Mouse (Mus musculus): ENCODE measurements around the gene Olfr1394.
"Not testable (repeated sequence)": the region's sequence is repeated elsewhere in the genome, so short reads cannot be mapped to it uniquely, and the experiment has no call there.

Olfr1394 gene

DNA sequence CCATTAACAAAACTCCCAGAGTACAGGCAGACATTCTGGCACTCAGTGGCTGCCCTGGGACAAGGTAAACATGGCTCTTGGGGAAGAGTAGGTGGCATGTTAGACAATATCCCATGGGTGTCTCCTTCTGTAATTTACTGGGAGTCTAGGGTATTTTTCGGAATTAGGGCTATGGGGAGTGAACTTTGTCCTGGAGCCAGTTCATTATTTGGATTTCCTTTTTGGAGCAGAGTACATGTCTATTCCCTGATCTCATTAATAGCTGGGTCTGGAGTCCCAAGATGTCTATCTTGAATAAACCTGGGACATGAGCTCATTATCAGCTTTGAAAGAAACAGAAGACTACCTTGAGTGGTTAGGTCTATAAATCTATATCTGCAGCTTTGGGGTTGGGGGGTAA lies at the start of gene Olfr1394:
Olfr1394 (plus strand) TSS at position 301 of the 400 bp plus-strand sequence.
- DNase-seq: no peak

DNA sequence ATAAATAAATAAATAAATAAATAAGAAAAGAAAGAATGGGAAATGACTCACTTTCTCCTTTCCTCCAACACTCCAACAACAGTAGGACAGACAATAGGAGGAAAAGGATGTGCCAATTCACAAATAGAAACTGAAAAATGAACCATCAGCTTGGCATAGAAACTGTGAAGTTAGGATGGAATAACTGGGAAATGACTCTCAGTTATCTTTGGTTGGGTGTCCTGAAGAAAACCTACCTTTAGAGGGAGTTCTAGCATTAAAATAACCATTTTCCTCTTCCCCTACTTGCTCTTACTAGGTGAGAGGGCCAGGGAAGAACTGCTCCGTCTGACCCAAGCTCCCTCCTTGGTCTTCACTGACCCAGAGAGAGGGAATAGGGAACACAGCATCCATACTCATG lies 48.4 kb upstream of the Olfr1394 start:
- no peak for DNase-seq

DNA sequence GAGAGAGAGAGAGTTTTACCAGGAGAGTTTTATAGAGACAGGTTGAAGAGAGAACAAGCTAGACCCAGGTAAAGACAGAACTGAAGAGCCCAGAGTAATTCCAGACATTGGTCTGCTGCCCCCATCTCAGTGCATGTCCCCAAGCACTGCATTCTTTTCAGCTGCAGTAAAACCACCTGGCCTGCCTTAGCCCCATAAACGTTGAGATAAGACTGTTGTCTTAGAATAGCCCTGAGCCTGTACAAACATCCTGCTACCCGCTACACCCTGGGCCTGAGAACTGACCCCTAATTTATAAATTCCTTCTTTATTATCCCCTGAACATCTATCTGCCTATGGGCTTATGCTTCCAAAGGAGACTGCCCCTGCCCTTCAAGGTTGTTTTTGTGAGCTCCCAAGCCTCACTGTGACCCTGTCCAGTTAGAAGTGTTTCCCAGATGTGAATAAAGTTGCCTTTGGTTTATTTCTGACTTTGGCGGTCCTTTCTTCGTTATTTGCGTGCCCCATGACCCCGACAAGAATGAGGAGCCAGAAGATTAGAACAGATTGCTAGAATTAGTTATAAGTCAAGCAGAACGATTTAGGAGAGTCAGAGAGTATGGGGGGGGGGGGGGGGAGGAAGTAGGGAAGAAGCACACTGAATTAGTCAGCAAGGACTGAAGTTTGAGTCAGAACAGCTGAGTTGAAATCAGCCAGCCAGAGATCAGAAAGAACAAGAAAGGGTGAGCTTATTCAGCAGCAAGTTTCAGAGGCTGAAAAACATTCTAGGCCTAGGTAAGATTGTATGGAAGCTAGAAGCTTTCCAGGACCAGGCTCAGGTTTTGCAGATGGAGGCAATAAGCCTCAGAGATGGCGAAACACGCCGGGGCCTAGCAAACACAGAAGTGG lies 46.3 kb upstream of the Olfr1394 start:
- no peak for DNase-seq

DNA sequence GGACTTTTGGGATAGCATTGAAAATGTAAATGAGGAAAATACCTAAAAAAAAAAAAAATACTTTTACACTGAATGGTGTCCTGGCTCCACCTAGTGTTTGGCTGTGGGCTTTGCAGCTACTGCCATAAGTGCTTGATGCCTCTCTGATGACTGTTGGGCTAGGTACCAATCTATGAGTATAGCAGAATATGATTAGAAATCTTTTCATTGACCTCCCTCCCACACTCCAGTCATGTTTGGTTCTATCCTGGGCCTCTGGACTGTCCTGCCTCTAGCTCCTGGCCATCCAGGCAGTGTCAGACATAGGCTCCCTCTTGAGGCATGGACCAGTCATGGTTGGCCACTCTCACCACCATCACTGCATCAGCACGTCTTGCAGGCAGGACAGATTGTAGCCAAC lies 45.3 kb upstream of the Olfr1394 start:
- DNase-seq: no peak

DNA sequence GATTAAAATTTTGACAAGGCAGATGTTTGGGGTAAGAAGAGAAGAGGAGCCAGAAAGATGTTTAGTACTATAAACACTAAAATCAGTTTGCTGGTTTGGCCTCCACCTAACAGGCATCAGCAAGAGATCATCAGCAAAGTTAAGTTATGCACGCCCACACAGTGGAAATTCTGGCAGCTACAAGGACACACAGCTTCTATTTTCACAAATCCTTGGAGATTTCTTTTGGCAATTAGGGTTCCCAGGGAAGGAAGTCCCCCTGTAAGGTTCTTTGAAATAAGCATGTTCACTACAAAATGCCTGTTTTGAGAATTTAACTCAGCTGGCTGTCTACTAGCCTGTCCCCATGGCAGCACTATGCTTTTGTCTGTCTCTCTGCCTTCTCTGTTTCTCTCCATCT lies 43.2 kb upstream of the Olfr1394 start:
- no peak for DNase-seq

DNA sequence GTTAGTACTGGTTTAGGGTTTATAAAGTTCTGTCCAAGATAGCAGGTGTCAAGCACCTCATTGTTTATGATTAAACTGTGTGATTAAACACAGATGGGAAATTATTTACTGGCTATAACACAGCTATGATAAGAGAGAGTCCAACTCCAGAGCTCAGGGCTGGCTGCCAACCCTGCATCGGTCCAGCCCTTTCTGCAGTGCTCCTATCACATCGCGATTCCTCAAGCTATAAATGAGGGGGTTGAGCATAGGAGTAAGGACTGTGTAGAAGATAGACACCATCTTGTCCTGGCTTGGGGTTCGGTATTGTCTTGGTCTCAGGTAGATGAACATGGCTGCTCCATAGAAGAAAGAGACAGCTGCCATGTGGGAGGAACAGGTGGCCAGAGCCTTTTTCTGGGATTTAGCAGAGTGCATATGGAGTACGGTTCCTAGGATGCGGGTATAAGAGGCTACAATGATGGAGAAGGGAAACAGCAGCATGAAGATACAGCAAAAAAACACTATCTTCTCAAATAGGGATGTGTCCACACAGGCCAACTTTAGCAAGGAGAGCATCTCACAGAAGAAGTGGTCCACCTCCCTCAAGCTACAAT lies 41.5 kb upstream of the Olfr1394 start:
- no peak for DNase-seq

DNA sequence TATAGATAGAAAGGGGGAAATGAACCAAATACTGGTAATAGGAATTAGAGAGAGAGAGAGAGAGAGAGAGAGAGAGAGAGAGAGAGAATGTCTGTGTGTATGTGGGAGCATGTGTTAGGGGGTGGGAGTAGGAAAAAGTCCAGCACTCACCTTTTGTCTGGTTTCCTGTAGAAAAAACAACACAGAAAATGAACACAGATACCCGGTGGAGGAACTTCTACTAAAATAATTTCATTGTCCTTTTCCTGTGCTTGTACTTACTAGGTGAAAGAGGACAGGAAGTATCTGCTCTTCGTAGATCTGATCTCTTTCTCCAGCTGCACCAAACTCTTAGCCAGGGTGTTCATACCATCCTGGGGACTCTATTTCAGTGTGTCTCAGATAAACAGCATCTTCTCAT lies 40.0 kb upstream of the Olfr1394 start:
- DNase-seq: no peak

DNA sequence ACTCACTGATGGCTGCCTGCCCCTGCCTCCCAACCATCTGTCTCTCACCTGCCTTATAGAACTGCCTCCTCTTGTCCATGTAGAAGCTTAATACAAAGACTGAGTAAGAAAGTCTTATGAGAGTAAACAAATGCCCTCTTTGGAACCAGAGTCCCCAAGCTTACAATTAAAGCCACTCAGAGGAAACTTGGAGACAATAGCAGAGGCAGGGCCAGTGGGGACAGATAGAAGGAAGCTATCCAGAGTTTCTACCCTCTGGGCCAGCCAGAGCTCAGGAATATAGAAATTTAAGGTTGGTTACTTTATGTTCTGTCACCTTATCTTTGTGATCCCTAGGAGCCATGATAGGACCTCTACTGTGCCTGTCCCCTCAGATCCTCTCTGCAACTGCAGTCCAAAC lies 39.4 kb upstream of the Olfr1394 start, which contains the start of gene Olfr1396:
Olfr1396 (minus strand) TSS at position 101 of the 400 bp plus-strand sequence.
- no peak for DNase-seq

DNA sequence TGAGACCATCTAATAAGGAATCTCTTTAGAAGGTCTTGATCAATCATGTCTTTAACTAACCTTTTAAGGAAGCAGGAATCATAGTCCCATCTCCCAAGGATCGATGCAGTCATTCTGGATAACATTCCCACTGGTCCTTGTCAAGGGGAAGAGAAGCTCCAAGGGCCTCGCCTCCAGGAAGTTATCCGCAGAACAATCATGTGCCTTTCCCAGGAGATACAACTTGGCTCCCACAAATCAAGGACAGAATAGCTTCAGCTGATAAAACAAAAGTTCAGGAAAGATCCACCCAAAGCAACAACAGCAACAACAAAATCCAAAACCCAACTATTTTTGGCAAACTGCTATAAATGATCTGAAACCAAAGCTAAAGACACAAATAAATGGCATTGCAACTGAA lies 34.5 kb upstream of the Olfr1394 start:
- DNase-seq: no peak

DNA sequence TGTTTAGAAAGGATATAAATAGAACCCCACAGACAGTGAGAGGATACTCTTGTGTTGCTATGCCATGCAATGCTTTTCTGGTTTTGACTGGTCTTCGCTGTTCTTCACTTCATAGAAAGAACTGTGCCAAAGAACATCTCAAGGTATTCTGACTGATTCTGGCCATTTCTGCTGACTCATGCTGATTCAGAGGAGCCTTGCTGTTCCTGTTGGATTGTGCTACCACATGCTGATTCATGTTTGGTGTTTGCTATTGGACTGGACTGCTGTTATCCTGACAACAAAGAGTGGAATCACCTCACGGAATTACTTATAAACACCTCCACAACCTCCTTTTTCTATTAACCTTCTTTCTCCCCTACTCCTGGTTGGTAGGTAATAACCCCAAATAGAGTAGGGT lies 30.0 kb upstream of the Olfr1394 start:
- no peak for DNase-seq

DNA sequence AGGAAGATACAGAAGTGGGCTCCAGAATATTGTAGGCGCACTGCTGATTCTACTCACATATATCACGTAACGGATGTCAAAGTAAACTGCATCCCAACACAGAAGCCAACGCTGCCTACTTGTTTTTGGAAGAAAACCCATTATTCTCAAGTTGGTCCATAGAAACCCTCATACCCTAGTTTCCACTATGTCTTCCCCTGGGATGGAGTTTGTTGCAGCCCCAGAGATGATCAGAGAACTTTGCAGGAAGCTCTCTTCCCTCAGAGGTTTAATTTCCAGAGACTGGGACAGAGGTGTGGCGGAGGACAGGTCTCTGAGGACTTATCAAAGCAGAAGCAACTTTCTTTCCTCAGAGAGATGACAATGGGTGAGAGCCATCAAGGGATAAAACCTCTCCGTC lies 12.2 kb upstream of the Olfr1394 start, which contains the start of gene Olfr1395:
Olfr1395 (plus strand) TSS at position 301 of the 400 bp plus-strand sequence.
- no peak for DNase-seq

DNA sequence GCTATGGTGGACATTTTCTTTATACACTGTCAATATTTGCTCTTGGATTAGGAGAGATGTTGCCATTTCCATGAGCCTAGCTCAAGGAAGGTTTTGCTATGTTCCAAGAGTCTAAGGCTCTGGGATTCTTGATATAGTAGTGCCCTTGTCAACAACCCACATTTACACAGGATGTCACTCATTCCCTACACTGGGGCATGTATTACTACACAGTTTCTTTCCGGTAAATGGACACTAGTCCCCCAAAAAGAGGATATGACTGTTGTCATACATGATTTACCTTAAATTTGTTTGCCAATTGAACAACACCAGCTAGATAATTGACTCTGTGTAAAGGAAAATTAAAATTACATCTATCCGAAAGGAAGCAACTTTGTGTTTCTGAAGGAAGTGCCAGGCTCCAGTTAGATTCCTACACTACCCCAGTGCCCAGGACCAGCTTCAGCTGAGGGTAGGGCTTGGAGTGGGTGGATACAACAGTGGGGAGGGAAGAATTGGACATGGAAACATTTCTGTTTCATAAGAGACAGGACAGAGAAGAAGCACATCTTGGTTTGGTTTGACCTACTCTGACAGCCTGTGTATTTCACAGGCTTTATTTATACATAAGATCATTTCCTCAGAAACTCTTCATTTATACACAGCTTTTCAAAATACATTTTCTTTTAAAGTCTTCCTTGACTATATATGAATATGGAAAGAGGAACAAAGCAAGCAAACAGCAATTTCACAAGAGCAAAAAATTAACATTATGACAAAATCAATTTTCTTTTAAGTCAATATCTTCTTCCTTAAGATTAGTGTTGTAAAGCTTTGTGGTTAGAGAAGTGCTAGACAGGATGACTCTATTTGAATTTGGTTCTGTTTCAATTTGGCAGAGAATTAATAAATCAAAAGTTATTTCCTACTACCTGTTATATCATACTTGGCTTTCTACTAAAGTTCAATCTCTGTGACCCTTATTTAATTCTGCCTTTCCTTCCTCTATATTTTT lies 2.9 kb downstream of the Olfr1394 start:
- no peak for DNase-seq

DNA sequence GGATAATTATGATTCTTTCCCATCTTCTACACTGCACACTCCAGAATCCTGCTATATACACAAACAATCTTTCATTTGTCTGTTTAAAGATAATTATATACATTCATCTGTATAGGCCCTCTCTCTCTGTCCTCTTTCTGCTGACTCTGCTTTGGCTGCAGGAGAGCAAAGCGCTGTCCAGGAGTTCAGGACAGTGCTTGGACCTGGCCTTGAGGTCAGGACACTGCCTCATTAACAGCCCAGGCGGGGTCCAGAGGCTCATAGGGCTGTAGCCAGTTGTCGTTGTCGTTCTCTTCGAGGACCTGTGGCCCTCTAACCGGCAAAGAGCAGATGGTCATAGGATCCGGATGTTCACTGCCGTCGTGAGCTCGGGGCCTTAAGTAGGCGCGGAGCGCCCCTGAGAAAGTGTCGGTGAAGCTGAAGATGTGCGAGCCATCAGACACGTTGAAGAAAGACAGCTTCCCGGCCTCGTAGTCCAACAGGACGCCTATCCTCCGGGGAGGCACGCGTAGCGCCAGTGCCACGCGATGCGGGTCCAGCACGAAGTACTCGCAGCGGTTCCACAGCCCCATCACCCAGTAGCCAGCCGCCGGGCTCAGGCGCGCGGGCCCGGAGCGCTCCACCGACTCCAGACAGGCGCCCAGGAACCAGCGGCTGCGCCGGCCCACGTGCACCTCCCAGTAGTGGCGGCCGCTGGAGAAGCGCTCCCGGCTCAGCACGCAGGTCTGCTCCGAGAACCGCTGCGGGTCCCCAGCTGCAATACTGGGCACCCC lies 14.8 kb downstream of the Olfr1394 start:
- DNase-seq: no peak

DNA sequence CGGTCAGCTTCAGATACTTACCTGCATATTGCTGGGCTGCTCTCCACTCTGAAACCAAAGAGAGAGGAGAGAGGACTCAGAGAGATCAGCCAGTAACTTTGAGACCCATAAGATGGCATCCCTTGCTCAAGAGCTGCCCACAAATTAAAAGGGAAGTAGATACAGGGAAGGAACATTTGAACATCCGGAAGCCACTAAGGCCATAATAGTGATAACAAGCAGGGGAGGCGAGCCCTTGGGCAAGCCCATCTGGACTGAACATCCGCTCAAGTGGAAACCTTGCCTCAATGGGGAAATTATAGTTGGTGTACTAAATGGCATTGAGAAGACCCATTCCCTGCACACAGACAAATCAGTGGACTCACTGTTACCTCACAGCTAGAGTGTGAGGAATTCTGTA lies 16.4 kb downstream of the Olfr1394 start:
- no peak for DNase-seq

DNA sequence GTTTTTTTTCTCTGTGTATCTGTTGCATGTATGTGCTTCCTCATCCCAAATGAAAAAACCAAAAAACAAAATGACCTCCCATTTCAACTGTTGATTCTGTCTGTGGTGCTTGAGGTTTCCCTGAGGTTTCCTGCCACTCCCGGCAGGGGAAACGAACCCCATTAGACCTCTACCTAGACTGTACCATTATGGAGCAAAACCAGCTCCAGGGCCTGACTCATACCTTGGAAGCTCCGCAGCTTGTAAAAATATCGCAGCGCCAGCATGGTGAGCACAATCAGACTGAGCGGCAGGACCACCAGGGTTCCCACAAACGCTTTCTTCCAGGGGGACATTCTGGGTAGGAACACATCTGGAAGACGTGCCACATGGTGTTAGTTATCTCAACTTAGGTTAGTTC lies 21.2 kb downstream of the Olfr1394 start:
- no peak for DNase-seq

DNA sequence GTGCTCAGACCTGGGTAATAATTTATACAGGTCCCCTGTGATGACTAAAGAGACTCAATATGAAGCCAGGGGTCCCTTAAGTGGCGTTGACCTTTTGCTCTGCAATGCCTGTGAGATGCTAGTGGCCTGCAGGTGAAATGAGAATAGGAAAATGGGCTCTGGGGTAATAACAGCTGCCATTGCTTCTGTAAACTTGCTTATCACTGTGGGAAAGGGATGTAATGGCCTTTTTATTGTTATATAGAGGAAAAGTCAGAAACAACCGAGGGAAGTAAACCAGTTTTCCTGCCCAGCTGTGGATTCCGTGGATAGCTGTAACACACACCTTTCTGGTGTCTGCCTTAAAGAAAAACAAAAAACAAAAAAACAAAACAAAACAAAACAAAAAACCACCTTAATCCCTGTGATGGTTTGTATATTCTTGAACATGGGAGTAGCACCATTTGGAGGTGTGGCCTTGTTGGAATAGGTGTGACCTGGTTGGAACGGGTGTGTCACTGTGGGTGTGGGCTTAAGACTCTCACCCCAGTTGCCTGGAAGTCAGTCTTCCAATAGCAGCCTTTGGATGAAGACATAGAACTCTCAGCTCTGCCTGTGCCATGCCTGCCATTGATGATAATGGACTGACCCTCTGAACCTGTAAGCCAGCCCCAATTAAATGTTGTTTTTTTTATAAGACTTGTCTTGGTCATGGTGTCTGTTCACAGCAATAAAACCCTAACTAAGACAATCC lies 22.0 kb downstream of the Olfr1394 start:
- DNase-seq: not testable (repeated sequence)

DNA sequence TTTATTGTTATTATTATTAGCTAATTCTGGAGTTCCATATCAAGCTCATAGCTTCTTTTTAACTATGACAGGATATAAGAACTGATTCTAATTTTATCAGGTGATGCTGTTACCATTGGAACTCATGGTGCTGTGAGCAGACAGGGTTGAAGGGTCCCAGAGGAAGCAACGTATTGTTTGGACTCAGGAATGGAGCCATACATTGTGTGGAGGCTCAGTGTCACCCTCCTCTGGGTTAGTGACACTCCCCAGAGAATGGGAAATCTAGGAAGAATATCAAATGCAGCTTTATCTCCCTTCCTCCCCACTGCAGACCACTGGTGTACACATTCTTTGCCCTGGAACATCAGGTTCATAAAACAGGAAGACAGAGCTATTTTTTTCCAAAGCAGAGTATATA lies 29.0 kb downstream of the Olfr1394 start:
- DNase-seq: no peak

DNA sequence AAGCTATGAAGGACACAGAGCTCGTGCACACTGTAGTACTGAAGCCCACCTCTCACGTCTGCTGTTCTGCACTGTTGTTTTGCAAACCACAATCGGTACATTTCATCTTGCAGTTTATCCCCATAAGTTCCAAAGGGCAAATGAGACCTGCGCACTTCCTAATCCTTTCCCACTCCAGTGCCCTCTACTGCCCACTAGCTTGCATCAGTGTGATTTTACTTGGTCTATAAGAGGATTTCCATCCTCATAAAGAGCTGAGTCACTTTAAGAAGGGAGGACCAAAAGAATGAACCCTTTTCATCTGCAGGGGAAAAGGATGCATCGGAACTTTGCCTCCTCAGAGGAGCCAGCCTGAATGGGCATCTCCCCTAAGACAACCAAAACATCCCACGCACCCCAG lies 32.3 kb downstream of the Olfr1394 start:
- no peak for DNase-seq

DNA sequence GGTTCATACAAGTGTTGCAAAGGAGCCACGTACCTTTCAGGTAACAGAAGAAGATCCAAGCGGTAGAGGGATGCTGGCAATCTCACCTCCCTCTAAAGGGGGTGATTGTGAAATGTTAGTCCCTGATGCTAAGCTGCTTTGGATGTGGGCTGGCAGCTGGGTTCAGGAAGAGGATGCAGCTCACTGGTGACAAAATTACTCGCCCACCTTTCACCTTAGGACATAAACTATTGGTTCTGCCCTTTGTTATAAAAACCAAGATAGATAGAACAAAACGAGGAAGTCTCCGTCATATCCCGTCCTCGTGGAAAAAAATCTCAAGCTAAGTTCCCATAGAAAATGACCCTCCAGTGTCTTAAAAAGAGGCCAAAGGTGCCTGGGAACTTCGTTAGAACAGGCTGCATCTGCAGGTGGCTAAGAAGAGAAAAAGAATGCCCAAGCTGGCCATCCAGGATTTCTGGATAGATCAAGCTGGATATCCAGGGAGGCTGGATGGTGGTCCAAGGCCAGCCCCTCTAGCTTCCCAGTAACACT lies 32.8 kb downstream of the Olfr1394 start, which contains the start of gene Btnl9:
Btnl9 (minus strand) TSS at position 205 of the 534 bp plus-strand sequence.
- DNase-seq: no peak

DNA sequence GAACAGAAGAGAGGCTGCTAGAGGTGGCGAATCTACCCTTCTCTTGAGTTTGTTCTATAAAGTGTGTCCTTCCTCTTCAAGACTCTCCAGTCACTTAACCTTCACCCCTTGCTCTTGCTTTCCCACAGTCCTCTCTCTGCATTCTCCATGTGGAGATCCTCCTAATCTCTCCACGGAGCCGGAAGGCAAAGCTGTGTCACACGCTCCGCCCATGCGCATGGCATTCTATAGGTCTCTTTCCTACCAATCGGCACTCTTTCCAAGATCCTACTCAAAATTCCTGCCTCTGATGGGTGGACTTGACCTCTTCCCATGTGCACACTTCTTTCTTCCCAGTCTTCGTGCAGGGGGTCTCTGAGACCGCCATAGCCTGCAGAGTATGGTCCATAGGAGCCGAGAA lies 33.5 kb downstream of the Olfr1394 start:
- no peak for DNase-seq

DNA sequence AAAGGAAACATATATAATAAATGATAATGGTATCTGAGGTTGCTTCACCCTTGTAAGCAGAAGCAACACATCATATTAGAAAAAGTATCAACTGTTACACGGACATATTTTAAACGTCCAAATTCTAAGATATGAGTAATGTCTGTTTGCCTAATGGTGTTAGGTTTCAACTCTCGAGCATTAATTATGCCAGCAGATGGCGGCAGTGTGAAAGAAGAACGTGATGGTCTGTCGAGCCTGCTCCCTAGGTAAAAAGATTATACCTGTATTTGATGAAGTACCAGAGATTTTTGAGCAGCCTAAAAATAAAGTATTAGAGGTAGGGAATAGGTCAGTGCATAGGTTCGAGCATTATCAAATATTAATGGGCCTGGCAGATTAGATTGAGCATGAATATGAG lies 35.6 kb downstream of the Olfr1394 start:
- DNase-seq: peak; percentile 19
